Mouse (Mus musculus) lung, postnatal 0 days (tissue): Measurements from ENCODE around the gene Gnao1.

ENCODE experiments used
- CTCF ChIP-seq: IDR thresholded peaks from 2 replicates; pipeline ENCODE4 v1.5.1; 2016; ENCODE audit warnings: antibody characterized with exemption, mild to moderate bottlenecking
- EP300 ChIP-seq: IDR thresholded peaks from 2 replicates; pipeline ENCODE4 v1.6.1; 2016; ENCODE audit warnings: antibody characterized with exemption, mild to moderate bottlenecking, control low read depth

- TF ChIP-seq CTCF: no peak
- no peak for TF ChIP-seq EP300
Observed at GRCm38 (mm10) chr8:93858286-93858685, 48.5 kb downstream of the Gnao1 start.
